8 mouse cellular contexts compared by ENCODE assay signal in the genomic region with DNA sequence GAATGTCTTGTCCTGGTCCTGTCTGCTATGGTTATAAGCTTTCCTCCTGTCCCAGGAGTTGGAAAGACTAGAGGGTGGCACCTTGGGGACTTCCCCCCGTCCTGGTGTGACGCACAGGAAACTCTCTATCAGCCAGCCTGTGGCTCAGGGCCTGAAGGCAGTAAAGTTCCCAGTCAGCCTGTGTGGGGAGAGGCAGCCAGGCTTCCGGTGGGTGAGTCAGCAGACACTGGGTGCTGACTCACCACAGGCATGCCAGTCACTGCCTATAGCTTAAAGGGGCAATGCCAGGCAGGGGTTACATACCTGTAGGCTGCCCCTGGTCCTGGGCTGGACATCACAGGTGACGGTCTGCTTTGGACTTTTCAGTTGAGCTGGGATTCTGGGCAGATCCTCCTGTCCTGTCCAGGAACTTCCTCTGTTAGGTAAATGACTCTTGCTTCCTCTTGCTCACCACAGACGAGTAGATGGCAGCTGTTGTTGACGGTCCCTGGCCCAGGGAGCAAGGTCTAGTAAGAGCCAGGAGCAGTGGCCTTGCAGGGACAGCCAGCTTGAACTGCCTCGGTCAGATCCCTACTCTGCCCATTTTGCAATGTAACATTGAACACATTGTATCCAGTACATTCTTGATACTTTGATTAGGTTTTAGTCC. TPM values are rescaled to one million over a fixed set of nuclear protein-coding genes. Genes with fewer than 3 reads are reported as not detected.
DNase-seq lines count a peak whose midpoint lies in the region; ATAC-seq and TF ChIP-seq lines count a peak whose summit lies in the region.

No protein-coding gene starts in this region.

- peak overlapping the region; percentile 49 for H3K4me2 ChIP-seq in intestine, embryonic 15.5 days (replicated peaks)
- peak overlapping the region; percentile 94 for H3K4me2 ChIP-seq in liver, embryonic 12.5 days

- H3K36me3 ChIP-seq in intestine, embryonic 15.5 days = no peaks in the 10 kb centered on the region
- peaks cover 60% of the 10 kb centered on the region for H3K36me3 ChIP-seq in liver, embryonic 12.5 days

- H3K4me1 ChIP-seq in intestine, embryonic 15.5 days (replicated peaks) = peaks cover 57% of the 10 kb centered on the region
- H3K4me1 ChIP-seq in liver, embryonic 12.5 days = peaks cover 89% of the 10 kb centered on the region

- H3K27me3 ChIP-seq in intestine, embryonic 15.5 days (replicated peaks) = no peaks in the 10 kb centered on the region
- no peaks in the 10 kb centered on the region for H3K27me3 ChIP-seq in liver, embryonic 12.5 days (replicated peaks)

- TF ChIP-seq CTCF in gastrocnemius, adult 2 months (IDR thresholded peaks at IDR 0.05) = no peak

- no peaks in the 10 kb centered on the region for H3K9me3 ChIP-seq in intestine, embryonic 15.5 days
- H3K9me3 ChIP-seq in liver, embryonic 12.5 days (replicated peaks) = no peaks in the 10 kb centered on the region

- peak overlapping the region; percentile 74 for H3K4me3 ChIP-seq in gastrocnemius, adult 2 months
- H3K4me3 ChIP-seq in intestine, embryonic 15.5 days (replicated peaks) = no peak overlapping the region
- peak overlapping the region; percentile 52 for H3K4me3 ChIP-seq in liver, embryonic 12.5 days

- 0 out of 2 replicates have a peak overlapping the region, but pooled peaks have one; percentile 13 for H3K9ac ChIP-seq in intestine, embryonic 15.5 days
- H3K9ac ChIP-seq in liver, embryonic 12.5 days = peak overlapping the region; percentile 70

- peak overlapping the region; percentile 94 for H3K27ac ChIP-seq in gastrocnemius, adult 2 months
- H3K27ac ChIP-seq in intestine, embryonic 15.5 days = peak overlapping the region; percentile 67
- H3K27ac ChIP-seq in liver, embryonic 12.5 days = peak overlapping the region; percentile 98

- ATAC-seq in intestine, embryonic 15.5 days = peak; percentile 63
- peak; percentile 84 for ATAC-seq in liver, embryonic 12.5 days

- 52% methylated on average over 7 of the region's 7 CpGs for WGBS in intestine, embryonic 15.5 days
- 9% methylated on average over 7 of the region's 7 CpGs for WGBS in liver, embryonic 12.5 days (ENCODE audit: insufficient replicate concordance)

- intact Hi-C loops in gastrocnemius, adult 2 months (cut with DNase I) = loop anchor here (2.0 kb wide), 2 partner anchors 41 to 125 kb away; no protein-coding TSS in a partner anchor

- peak; percentile 48 to 62 for DNase-seq in CD8-positive naive resting alpha-beta T cell, adult 2 months (ENCODE audit: low read depth in 2 of 2, low spot score in 2 of 2)
- peak; percentile 94 for DNase-seq in adrenal gland, adult 2 months
- DNase-seq in gastrocnemius, adult 2 months = peak; percentile 88
- peak; percentile 30 for DNase-seq in right cerebral cortex, postnatal 14 days
- no peak for DNase-seq in testis, postnatal 14 days (ENCODE audit: low spot score)
- no peak for DNase-seq in cerebellum, adult 9-11 months

RNA-seq across cellular contexts. Expression of gene Map2k3, which starts 3.6 kb away (rescaled TPM):
- total RNA-seq in adrenal gland, adult 2 months (2021) = 100 to 1,000 TPM in 1 of 2 experiments, 10 to 100 TPM in 1; 91.3 to 101 TPM
- polyA plus RNA-seq in adrenal gland, adult 2 months (2012; rRNA removed) = 110 and 145 TPM in 2 replicates
- 100 to 1,000 TPM; 136 to 159 TPM for total RNA-seq in gastrocnemius, adult 2 months (2021)
- 127 and 144 TPM in 2 replicates for polyA plus RNA-seq in intestine, embryonic 15.5 days (2015; fragmentation: Nextera tagmentation; extraction: Ambion mirVana)
- polyA plus RNA-seq in liver, embryonic 12.5 days (2016; fragmentation: Nextera tagmentation; extraction: Ambion mirVana) = 170 and 173 TPM in 2 replicates

RNA-seq across cellular contexts. Expression of gene Natd1, which starts 20.9 kb away (rescaled TPM):
- 10 to 100 TPM; 17.7 to 20.1 TPM for total RNA-seq in adrenal gland, adult 2 months (2021)
- 38.3 and 40.9 TPM in 2 replicates for polyA plus RNA-seq in adrenal gland, adult 2 months (2012; rRNA removed)
- 10 to 100 TPM in 1 of 2 experiments, 1 to 10 TPM in 1; 8.6 to 10.4 TPM for total RNA-seq in gastrocnemius, adult 2 months (2021)
- 9.6 and 11.9 TPM in 2 replicates for polyA plus RNA-seq in intestine, embryonic 15.5 days (2015; fragmentation: Nextera tagmentation; extraction: Ambion mirVana)
- 9.3 and 9.6 TPM in 2 replicates for polyA plus RNA-seq in liver, embryonic 12.5 days (2016; fragmentation: Nextera tagmentation; extraction: Ambion mirVana)

RNA-seq across cellular contexts. Expression of gene Tmem11, which starts 56.4 kb away (rescaled TPM):
- total RNA-seq in adrenal gland, adult 2 months (2021) = 10 to 100 TPM; 37.0 to 62.2 TPM
- 74.9 and 88.3 TPM in 2 replicates for polyA plus RNA-seq in adrenal gland, adult 2 months (2012; rRNA removed)
- 10 to 100 TPM; 41.4 to 41.6 TPM for total RNA-seq in gastrocnemius, adult 2 months (2021)
- 62.9 and 70.9 TPM in 2 replicates for polyA plus RNA-seq in intestine, embryonic 15.5 days (2015; fragmentation: Nextera tagmentation; extraction: Ambion mirVana)
- 38.1 and 40.0 TPM in 2 replicates for polyA plus RNA-seq in liver, embryonic 12.5 days (2016; fragmentation: Nextera tagmentation; extraction: Ambion mirVana)

Comparison
In these comparisons a context has a peak if more than half of its experiments do, and no peak if none do; other contexts are left out.
1. DNase-seq: peak in CD8-positive naive resting alpha-beta T cell, adult 2 months (2 of 2), adrenal gland, adult 2 months (single experiment), gastrocnemius, adult 2 months (single experiment) and right cerebral cortex, postnatal 14 days (single experiment); none in testis, postnatal 14 days (single experiment) and cerebellum, adult 9-11 months (single experiment).
2. Peak in every context shown above with its lines, with median percentiles within 50 percentile points of each other: H3K27ac ChIP-seq.